Mouse (Mus musculus): Measurements from ENCODE around the gene Ank3.

DNA sequence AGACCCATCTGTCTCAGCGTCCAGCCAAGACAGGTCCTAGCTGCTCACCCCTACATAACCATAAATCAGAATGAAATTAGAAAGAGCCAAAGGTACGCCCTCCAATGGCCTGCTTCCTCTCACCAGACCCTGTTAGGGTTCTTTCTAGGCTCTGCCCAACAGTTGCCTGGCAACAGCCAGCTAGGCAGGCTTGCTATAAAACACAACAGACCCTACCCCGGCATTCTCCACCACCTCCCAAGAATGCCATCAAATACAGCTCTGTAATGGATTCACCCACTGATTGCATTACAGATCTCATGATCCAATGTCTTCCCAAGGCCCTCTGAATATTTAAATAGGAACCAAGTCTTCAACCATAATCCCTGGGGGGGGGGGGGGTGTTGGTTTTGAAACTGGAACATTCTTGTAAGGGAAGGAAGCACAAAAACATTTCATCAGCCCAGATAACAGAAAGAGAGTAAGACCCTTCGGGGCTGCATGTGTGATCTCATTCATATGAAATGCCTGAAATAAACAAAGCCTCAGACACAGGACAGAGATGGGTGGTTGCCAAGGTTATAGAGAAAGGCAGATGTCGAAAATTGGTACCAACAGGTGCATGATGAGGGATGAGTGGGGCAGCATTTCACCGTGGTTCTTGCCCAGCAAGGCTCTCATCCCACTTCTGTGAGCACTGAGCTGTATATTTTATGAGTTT lies 415.4 kb downstream of the Ank3 start:
- TF ChIP-seq POLR2A (IDR thresholded peaks at IDR 0.05; ENCODE audit: low read depth, low read length) (no peak), CTCF (conservative IDR thresholded peaks at IDR 0.05; ENCODE audit: insufficient read depth, insufficient read length, low read depth, low read length) (no peak)
